Mouse (Mus musculus): ENCODE measurements at regions not wholly inside any gene's neighbourhood (a gene's known extent, or its start where the extent isn't known, plus 50 kb on each side); places are given as distances from the start of the nearest gene placed in this dataset.

DNA sequence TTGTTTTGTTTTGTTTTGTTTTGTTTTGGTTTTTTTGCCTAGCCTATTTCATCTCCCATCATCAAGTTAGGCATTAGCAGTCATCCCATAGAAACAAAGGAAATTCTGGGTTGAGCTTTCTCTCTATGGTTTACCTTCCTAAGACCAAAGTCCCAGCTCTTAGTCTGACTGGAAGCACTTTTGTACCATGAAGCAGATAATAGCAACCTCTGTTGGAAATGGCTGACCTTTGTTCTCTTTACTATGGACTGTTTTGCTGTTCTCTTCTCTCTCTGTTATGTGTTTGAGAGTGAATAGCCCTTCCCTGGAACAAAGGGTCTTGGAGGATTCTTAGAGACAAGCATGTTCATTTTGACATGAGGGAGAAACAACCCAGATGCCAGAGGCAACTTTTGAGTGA lies 1681.7 kb upstream of the 5930422O12Rik start:
- no peak for DNase-seq (ENCODE audit: low spot score in 2 of 2)

DNA sequence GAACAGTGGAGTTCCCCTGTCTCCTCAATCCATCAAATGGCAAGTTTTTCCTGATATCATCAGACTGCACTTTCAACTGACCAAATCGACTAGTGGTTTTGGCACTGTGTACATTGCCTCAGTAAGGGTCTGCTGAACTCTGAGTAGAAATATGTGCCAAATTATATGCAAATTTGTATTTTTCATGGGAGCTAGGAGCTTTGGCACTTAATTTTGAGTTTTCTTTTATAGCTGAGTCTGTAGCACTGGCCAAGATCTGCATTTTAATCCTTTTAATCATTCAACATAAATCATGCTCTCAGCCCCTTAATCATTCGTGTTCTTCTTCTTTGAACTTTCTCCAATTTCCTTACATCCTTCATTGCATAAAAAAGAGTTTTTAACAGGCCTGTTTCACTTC lies 1678.5 kb upstream of the 5930422O12Rik start:
- no peak for DNase-seq (ENCODE audit: low spot score in 2 of 2)

DNA sequence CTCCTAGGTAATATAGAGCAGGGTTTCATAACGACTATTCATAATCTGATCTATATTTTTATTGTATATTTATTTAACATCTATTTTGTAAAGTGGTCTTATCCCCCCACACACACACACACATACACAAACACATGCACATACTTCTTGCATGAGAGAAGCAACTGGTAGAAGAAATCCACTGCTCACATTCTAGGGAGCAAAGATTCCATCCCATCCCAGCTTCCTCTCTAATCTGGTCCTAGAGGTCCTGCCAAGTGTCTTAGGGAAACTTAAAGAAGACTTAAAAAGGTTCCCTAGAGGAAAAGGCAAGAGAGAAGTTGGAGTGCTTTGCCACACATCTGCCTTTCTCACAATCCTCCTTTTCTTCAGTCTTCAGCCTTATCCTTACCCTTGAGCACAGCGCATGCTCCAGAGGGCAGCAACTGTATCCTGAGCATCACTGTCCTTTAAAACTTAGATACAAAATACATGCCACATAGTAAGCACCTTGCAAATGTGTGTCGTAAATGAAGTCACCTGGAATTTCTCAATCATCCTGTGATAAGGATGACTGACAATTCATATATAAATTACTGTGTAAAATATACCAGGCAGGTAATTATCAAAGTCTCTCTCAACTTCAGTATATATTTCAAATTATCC lies 1677.9 kb upstream of the 5930422O12Rik start:
- no peak for DNase-seq (ENCODE audit: low spot score in 2 of 2)

DNA sequence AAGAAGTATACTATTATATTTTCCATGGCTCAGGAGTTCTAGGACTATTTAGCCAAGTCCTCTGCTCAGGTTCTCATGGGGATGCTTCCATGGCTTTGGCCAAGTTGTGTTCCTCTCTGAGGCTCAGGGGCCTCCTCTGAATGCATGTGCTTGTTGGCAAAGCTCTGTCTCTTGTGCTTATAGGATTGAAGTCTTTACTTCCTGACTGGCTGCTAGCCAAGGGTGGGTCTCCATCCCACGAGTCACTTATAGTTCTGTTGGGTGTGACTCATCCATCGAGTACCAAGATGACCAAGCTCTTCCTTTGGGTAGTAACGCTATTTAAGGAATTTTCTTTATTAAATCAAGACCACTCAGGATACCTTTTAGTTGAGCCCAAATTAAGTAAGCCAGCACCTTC lies 1672.8 kb upstream of the 5930422O12Rik start:
- no peak for DNase-seq (ENCODE audit: low spot score in 2 of 2)

DNA sequence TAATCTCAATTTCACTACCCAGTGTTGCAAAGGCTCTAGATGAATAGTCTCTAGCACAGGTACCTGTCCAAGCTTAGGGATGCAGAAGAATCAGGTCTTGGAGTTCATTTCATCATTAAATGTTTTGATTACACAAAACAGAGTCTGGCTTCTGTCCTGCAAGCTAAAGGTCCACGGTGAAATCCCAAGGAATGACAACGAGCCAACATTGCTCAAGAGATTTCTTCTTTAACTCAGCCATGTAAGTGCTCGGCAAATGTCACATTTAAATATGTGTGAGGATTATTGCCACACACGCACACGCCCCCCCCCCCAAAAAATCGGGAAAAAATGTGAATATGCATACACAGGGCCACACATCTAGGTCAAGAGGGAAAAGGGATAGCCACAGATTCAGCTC lies 1666.4 kb upstream of the 5930422O12Rik start:
- no peak for DNase-seq (ENCODE audit: low spot score in 2 of 2)

All from frontal cortex, postnatal 36 days (tissue).